Mouse (Mus musculus): ENCODE results near the gene Traf3ip2.

The Traf3ip2 gene

GRCm38 (mm10) chr10:39612633-39612988 lies at the start of gene Traf3ip2:
Gene Traf3ip2 (plus strand): TSS chr10:39612934.
- no peak for DNase-seq

DNA sequence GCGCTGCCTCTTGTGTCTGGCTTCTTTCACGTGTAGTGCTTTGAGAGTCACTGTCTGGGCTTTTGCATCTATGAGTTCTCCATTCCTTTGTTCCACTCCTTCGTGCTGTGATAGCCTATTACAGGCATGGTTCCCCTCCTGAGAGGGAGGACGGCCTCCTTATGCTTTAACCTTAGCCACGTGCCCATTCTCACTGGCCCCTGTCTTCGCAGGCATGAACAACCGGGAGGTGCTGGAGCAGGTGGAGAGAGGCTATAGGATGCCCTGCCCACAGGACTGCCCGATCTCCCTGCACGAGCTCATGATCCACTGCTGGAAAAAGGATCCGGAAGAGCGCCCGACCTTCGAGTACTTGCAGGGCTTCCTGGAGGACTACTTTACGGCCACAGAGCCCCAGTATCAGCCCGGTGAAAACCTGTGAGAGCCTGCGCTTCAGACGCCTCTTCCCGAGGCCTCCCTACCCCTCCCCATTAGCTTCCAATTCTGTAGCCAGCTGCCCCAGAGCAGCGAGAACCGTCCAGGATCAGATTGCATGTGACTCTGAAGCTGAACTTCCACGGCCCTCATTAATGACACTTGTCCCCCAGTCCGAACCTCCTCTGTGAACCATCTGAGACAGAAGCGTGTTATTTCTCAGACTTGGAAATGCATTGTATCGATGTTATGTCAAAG lies 49.0 kb upstream of the Traf3ip2 start:
- no peak for DNase-seq

DNA sequence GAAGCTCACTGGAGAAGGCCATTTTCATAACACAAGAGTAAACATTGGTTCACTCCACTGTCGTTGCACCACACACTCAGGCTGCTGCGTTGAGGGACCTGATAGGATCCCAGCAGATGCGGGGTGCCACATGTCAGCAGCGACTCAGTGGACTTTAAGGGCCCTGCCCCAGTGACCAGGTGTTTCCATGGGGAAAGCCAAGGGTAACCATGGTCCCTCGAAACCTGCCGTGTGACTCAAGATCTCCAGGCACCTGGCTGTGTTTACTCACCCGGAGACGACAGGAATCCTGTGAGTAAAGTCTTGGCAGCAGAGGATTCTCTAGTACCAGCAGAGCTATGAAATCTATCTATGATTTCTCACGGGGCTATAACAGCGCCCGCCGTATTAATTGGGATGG lies 45.8 kb upstream of the Traf3ip2 start:
- DNase-seq = no peak

- peak; percentile 52 for DNase-seq
Observed at GRCm38 (mm10) chr10:39568991-39569390, 43.7 kb upstream of the Traf3ip2 start.

DNA sequence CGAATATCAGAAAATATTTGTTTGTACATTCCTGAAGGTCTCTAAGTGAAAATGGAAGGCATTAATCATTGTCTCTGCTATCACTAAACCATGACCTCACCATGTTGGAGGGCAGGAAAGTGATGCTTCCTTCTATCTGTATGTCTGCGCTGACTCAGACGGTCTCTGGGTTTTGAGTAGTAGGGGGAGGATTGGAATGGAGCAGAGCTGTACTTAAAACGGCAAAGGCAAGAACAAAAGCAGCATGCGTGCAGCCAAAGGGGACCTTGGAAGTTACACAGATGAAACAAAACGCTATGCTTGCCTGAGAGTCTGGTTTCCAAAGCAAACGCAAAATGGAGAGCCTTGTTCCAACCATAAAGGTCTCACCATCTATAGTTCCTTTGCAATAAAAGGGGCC lies 41.7 kb upstream of the Traf3ip2 start:
- DNase-seq = no peak

DNA sequence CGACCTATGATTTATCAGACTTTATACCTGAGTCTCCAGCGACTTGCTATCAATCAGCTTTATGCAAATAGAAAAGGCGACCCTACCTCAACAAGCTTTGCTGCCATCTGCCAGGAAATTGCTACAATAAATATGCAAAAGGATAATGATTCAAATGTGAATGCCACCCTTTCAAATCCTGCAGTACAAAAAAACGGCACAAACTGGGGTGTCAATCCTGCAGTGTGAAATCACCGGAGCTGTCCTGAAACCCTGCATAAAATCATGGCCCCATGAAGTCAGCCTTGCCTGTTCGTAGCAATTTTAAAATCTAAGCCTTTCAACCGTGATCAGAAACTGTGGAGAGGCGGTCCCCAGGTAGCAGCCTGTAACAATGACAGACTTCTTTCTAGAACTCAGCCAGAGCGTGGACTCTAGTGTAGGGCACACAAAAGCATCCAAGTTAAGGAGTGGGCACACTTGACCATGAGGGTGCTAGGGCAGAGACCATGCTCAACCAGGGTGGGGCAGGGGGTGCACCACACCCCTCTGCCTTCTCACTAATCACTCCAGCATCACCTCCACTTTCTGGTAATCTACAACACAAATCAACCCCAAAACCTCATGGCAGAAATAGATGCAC lies 40.6 kb upstream of the Traf3ip2 start:
- DNase-seq = no peak

DNA sequence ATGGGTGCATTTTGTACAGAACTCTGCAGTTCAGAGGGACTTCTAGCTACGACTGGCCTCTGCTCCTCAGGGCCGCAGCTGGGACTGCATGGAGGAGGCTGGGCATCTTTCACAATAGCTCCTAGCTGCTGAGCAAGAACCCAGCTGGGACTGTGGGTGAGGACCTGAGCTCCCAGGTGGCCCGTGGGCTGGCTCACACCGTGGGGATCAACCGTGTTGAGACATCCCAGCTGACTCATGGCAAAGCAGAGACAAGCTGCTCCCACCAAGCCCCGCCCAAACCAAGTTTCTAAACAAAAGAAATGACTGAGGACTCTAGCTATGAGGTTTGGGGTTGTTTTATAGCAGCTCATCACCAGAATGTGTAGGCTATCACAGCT lies 40.1 kb upstream of the Traf3ip2 start:
- DNase-seq = no peak

DNA sequence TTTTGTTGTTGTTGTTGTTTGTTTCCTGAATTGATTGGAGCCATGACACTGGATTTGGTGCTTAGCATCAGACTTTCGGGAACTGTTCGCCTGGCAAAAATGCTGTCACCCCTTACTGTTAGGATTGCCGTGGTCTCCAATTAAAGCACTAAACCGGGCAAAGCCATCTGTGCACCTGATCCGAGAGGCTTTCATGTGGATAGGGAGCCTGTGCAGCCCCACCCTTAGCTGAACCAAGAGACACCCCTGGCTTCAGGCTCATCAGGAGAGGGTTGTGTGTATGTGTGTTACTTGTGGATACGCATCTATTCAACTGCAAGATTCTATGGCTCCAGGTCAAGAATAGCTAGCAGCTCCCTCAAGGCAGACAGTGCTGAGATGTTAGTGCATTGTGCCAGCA lies 36.3 kb upstream of the Traf3ip2 start:
- no peak for DNase-seq

DNA sequence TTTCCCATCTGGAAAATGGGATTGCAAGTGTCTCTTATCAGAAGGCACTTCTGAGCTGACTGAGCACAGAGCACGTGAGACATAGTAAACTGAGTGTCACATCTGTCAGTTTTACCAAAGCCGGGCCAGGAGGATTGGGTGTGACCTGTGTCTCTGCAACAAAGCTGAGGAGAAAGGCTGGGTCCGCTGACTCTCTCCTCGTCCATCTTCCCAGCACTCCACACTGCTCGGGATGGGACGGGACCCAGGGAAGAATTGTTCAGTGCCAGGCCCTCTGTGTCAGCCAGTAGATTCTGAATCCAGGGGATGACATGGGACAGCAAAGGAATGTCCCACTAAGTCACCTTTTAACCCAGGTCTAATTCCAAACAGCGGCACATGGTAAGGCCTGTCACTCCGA lies 32.3 kb upstream of the Traf3ip2 start:
- DNase-seq = no peak

DNA sequence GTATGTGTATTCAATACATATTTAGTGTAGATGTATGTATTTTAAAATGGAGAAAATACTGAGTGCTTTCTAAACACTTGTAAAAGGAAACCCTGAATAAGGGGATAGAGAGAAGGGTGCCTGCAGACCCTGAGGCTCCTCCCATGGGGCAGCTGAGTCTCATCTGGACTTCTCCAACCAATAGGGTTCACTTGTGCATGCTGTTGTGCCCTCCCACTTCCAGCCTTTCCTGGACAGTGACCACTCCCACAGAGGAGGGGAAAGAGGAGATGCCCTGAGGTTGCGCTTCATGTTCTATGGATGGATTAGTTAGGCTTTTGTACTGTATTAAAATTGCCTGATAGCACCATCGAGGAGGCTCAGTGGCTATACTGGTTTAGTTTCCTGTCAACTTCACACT lies 30.3 kb upstream of the Traf3ip2 start:
- no peak for DNase-seq

DNA sequence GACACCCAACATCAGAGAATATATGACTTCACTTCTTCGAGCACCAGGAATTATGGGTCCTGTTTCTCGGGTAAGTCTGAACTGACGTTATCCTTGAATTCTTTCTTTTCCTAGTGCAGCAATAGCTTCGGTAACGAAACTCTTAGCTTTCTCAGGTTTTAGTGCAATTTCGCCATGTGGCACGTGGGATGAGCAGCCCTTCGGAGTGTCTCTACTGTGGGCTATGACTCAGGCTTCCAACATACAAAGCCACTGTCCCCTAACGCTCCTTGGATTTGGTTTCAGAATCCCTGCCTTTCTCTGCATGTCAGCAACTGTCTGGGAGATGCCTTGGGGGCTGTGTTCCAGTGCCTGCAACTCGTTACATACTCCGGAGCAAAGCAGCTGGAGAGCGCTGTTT lies 29.0 kb upstream of the Traf3ip2 start:
- no peak for DNase-seq

DNA sequence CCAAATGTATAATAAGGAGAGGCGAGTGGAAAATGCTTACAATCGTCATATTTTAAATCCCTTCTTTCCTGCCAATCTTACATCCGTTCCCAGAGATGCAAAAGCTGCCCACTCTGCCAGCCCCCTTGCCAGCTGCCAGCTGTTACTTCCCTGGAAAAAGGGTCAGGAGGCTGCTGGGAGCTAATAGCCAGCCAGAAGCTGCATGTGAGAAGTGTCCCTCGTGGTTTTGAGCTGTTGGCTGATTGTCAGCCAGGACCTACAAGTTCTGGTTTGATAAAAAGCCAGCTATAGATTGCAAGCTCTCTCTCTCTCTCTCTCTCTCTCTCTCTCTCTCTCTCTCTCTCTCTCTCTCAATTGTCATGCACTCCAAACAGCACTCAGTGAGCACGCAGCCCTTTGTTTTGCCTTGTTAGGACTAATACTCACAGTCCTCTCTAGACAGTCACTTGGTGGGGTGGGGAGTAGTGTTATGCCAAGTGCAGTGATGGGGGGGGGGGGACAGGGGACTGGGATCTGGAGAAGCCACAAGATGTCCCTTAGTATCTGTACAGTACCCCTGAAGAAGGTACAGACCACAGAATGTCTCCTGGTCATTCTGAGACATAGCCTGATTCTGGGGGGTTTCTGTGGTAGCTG lies 25.3 kb upstream of the Traf3ip2 start:
- DNase-seq = no peak

- no peak for DNase-seq
Observed at GRCm38 (mm10) chr10:39587973-39588746, 24.6 kb upstream of the Traf3ip2 start.

DNA sequence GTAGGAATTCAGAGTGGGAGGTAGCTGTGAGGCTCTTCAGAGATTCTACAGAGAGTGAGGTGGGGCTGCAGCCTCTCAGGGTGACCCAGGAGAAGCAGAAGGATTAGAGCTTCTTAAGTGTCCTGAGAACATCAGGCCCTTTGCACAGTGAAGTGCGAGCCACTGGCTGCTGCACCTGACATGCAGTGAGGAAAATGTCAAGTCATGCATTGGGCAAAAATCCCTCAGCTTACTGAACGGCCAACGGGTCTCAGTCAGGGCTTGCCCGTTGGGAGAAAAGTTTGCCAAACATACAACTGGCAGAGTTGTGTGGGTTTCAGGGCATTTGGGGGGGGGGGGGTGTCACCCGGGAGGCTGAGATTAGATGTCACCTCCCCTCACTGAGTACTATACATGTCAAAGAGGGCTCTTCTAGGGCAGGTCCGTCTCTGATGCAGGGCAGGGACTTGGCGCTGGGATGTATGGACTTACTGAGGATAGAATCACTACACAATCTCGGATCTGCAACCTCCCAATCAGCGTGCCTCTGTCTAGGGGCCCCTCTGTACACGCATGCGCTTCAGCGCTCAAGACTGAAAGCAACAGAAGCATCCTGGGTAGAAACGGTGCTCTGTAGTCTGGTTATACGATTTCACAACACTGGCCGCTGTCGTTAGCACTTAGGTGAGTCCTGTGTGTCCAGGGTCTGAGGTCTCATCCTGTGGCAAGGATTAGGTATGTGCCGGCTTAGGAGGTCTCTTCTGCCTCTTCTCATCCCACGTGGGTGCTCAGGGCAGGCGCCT lies 22.8 kb upstream of the Traf3ip2 start:
- no peak for DNase-seq

GRCm38 (mm10) chr10:39590629-39591028 lies 22.1 kb upstream of the Traf3ip2 start:
- DNase-seq = no peak

DNA sequence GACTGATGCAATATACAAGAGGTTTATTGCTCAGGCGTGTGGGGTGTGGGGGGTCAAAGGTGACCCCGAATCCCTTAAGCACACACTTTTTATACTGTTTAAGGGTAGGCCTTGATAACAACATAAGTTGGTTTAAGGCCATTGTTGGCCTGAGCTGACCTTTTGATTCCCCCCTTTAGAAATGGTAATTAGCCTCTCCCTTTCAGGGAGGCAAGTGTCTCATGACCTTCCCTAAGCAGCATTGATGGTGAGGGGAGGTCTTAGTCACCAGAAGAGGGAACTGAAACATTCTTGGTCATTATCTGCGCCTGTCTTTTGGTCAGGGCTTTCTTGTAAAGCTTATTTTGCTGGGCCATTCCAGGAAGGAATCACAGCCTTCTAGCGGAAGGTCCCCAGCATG lies 20.2 kb upstream of the Traf3ip2 start:
- DNase-seq = no peak

GRCm38 (mm10) chr10:39594716-39595115 lies 18.0 kb upstream of the Traf3ip2 start:
- no peak for DNase-seq

DNA sequence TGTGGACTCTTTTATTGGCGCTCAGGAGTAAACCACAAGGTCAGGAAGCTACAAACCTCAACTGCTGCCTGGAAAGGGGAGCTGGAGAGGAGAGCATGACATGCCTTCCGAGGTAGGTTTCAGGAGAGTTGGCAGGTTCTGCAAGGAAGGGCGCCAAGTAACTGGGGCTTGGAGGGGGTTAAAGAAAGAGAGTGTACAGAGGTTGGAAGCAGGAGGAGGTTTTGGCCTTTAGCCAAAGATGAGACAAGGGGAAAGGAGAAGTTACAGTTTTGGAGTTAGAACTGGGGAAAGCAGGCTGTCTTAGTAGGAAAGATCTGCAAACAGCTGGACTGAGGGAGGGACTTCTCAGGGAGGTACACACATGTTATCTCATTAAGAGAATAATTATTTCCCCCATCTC lies 16.9 kb upstream of the Traf3ip2 start:
- no peak for DNase-seq

DNA sequence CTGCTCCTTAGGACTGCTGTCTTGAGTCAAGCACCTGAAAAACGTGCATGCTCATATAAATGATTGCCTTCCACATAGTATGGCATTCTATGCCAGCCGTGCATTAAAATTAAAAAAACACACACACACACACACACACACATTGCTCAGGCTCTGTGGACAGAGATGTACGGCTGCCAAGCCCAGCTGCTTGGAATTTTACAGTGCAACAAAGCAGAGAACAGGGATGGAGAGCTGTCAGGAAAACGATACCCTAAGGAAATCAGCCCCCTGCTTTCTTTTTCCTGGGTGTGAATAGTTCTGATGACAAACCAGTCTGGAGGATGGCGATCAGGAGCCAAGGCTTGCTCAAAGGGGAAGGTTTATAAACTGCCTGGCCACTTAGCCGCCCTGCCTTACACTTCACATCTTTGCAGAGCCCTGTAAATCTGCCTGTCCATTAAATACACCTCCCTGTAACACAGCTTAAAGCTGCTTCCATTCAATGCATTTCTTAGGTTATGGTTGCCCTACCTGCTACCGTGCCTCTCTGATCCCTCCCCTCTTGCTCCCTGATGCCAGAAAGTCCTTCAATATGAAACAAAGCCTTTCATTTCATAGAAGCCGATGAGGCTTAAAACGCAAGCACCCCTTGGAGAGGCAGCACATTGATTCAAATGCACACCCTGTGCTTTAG lies 15.5 kb upstream of the Traf3ip2 start:
- no peak for DNase-seq

DNA sequence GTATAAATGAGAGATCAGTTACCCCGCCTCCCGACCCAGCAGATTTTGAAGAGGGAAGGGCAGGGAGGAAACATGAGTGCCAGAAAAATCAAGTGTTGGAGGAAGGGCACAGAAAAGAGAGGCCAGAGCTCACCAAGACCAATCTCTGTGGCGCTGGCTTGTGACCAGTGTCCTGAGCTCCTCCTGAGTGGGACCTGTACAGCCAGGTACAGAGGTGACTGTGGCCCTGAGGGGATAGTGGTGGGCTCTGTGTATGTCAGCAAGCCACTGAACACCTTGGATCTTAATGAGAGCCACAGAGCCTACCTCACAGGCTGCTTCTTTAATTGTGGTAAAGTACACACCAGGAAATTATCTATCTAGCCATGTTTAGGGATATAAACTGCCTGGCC lies 14.9 kb upstream of the Traf3ip2 start:
- no peak for DNase-seq

DNA sequence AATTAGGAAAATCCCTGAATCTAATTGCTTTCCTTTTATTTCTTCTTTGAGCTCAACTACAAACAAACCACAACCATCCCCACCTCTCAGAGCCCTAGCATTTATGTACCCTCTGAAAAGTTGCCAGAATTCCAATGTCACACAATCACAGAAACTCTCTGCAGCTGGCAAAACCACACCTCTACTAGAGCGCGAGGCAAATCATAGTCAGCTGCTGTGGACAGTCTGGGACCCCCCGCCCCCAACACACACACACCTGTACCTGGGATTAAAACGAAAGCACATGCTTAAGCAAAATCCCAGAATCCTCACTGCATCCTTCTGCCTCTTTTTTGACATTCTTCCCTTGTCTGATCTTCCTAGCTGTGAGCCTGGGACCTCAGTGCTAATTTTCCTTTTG lies 13.1 kb upstream of the Traf3ip2 start:
- no peak for DNase-seq

DNA sequence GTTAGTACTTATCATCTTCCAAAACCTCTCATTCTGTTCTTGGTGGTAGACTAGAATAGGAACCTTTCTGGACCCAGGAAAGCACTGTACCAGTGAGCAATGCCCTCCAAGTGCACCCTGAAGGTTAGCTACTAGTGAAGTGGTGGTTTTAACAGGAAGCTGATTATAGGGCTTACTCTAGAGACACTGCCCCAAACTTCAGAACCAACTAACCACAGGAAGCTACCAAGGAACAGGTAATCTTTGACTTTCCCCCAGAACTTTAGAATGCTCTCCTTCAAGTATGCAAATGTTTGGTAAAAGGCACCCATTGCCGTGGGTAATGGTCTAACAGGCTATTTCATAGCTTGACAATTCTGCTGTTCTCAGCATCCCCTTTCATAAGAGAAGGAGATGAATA lies 12.6 kb upstream of the Traf3ip2 start:
- no peak for DNase-seq

All from kidney, postnatal 10 days (tissue).